ENCODE assay signal across 9 mouse cellular contexts in genomic region chr15:85523173-85523991, GRCm38 (mm10). TPM values are rescaled to one million over a fixed set of nuclear protein-coding genes. Genes with fewer than 3 reads are reported as not detected.
A peak's percentile ranks its signal among the peaks of the same experiment; 100 is the strongest.
DNase-seq lines count a peak whose midpoint lies in the region; ATAC-seq and TF ChIP-seq lines count a peak whose summit lies in the region.
"Had no signal": no experiment of that assay in that cellular context is flagged by ENCODE, and none has a peak within 500 bp of the region (broad histone marks: within the 10 kb centered on the region; RNA-seq: fewer than 3 reads in every experiment).

No protein-coding gene starts in this region.

- H3K4me1 ChIP-seq in hindbrain, embryonic 16.5 days (ENCODE audit: control insufficient read depth, insufficient read depth, low read depth, low read length), result peaks cover 7% of the 10 kb centered on the region; the same call in 1 of the 2 replicates
- peaks cover 27% of the 10 kb centered on the region for H3K4me1 ChIP-seq in limb, embryonic 15.5 days
- peaks cover 3% of the 10 kb centered on the region; the same call in 1 of the 2 replicates for H3K4me1 ChIP-seq in midbrain, embryonic 16.5 days (ENCODE audit: control insufficient read depth, insufficient read depth, low read length)

- DNase-seq in layer of hippocampus, adult 2 months (ENCODE audit: low spot score in 2 of 2), result no peak
- no peak for DNase-seq in layer of hippocampus, adult 8-10 months (ENCODE audit: low spot score in 2 of 2)
- DNase-seq in cerebellum, postnatal 25 days, result peak; percentile 71 to 79
- DNase-seq in gastrocnemius, postnatal 25 days, result peak; percentile 63

- ATAC-seq in hindbrain, embryonic 16.5 days, result peak; percentile 58
- ATAC-seq in limb, embryonic 15.5 days (ENCODE audit: insufficient number of reproducible peaks, low FRiP score, low TSS enrichment, low read depth), result peak; percentile 66
- no peak for ATAC-seq in midbrain, embryonic 16.5 days
- no peak for ATAC-seq in frontal cortex, adult (ENCODE audit: low TSS enrichment)

- WGBS in hindbrain, embryonic 16.5 days, result 16% methylated on average over 14 of the region's 14 CpGs
- 6% methylated on average over 14 of the region's 14 CpGs for WGBS in limb, embryonic 15.5 days
- 4% methylated on average over 14 of the region's 14 CpGs for WGBS in midbrain, embryonic 16.5 days

- H3K27me3 ChIP-seq in hindbrain, embryonic 16.5 days (replicated peaks; ENCODE audit: control insufficient read depth, insufficient read depth, low read length), result no peaks in the 10 kb centered on the region
- peaks cover 8% of the 10 kb centered on the region; the same call in 1 of the 2 replicates for H3K27me3 ChIP-seq in limb, embryonic 15.5 days
- H3K27me3 ChIP-seq in midbrain, embryonic 16.5 days (ENCODE audit: control insufficient read depth, insufficient read depth, low read depth, low read length), result no peaks in the 10 kb centered on the region

- H3K4me2 ChIP-seq in hindbrain, embryonic 16.5 days (ENCODE audit: low read length), result peak overlapping the region; percentile 24; the same call in 1 of the 2 replicates
- peak overlapping the region; percentile 37 for H3K4me2 ChIP-seq in limb, embryonic 15.5 days
- 0 out of 2 replicates have a peak overlapping the region, but pooled peaks have one; percentile 7 for H3K4me2 ChIP-seq in midbrain, embryonic 16.5 days (ENCODE audit: low read length)

- no peak overlapping the region for H3K27ac ChIP-seq in layer of hippocampus, adult 2 months
- H3K27ac ChIP-seq in hindbrain, embryonic 16.5 days (ENCODE audit: low read depth, low read length), result 0 out of 2 replicates have a peak overlapping the region, but pooled peaks have one; percentile 23
- H3K27ac ChIP-seq in limb, embryonic 15.5 days, result peak overlapping the region; percentile 60
- H3K27ac ChIP-seq in midbrain, embryonic 16.5 days (ENCODE audit: low read length), result no peak overlapping the region

- TF ChIP-seq CTCF in layer of hippocampus, adult 2 months (conservative IDR thresholded peaks at IDR 0.05), result peak; percentile 53

- H3K4me3 ChIP-seq in layer of hippocampus, adult 2 months, result no peak overlapping the region; the same call in 1 of the 2 replicates
- H3K4me3 ChIP-seq in hindbrain, embryonic 16.5 days (ENCODE audit: low read length), result no peak overlapping the region
- peak overlapping the region; percentile 11; the same call in 1 of the 2 replicates for H3K4me3 ChIP-seq in limb, embryonic 15.5 days
- no peak overlapping the region for H3K4me3 ChIP-seq in midbrain, embryonic 16.5 days (ENCODE audit: low read depth, low read length)

- H3K9ac ChIP-seq in hindbrain, embryonic 16.5 days (ENCODE audit: low read depth, low read length), result 0 out of 2 replicates have a peak overlapping the region, but pooled peaks have one; percentile 13
- no peak overlapping the region for H3K9ac ChIP-seq in limb, embryonic 15.5 days
- H3K9ac ChIP-seq in midbrain, embryonic 16.5 days (ENCODE audit: low read depth, low read length), result no peak overlapping the region

- H3K36me3 ChIP-seq in hindbrain, embryonic 16.5 days (ENCODE audit: control insufficient read depth, insufficient read depth, low read length), result no peaks in the 10 kb centered on the region
- no peaks in the 10 kb centered on the region for H3K36me3 ChIP-seq in limb, embryonic 15.5 days
- H3K36me3 ChIP-seq in midbrain, embryonic 16.5 days (ENCODE audit: control insufficient read depth, insufficient read depth, low read length), result no peaks in the 10 kb centered on the region

- no peaks in the 10 kb centered on the region for H3K9me3 ChIP-seq in hindbrain, embryonic 16.5 days (ENCODE audit: control insufficient read depth, low read length)
- no peaks in the 10 kb centered on the region for H3K9me3 ChIP-seq in limb, embryonic 15.5 days
- no peaks in the 10 kb centered on the region for H3K9me3 ChIP-seq in midbrain, embryonic 16.5 days (replicated peaks; ENCODE audit: control insufficient read depth, low read length, poor library complexity, severe bottlenecking)

RNA-seq across cellular contexts. Expression of gene 7530416G11Rik, which starts 20.4 kb away (rescaled TPM):
- not detected for total RNA-seq in layer of hippocampus, adult 2 months (2021)
- not detected for total RNA-seq in layer of hippocampus, adult 8-10 months (2022)
- not detected for total RNA-seq in gastrocnemius, postnatal 25 days (2021)
- polyA plus RNA-seq in hindbrain, embryonic 16.5 days (2015; fragmentation: Nextera tagmentation; extraction: Ambion mirVana), result not detected in 2 replicates
- not detected in 2 replicates for polyA plus RNA-seq in limb, embryonic 15.5 days (2015; fragmentation: Nextera tagmentation; extraction: Ambion mirVana)
- polyA plus RNA-seq in midbrain, embryonic 16.5 days (2015; fragmentation: Nextera tagmentation; extraction: Ambion mirVana), result not detected in 2 replicates
- polyA plus RNA-seq: gonadal fat pad, adult 2 months had no signal

RNA-seq across cellular contexts. Expression of gene Wnt7b, which starts 58.9 kb away (rescaled TPM):
- total RNA-seq in layer of hippocampus, adult 2 months (2021), result 10 to 100 TPM; 46.4 to 47.6 TPM
- total RNA-seq in layer of hippocampus, adult 8-10 months (2022), result 10 to 100 TPM; 45.9 to 52.4 (median 49.1) TPM
- total RNA-seq in gastrocnemius, postnatal 25 days (2021), result not detected
- polyA plus RNA-seq in hindbrain, embryonic 16.5 days (2015; fragmentation: Nextera tagmentation; extraction: Ambion mirVana), result 26.4 and 35.4 TPM in 2 replicates
- polyA plus RNA-seq in limb, embryonic 15.5 days (2015; fragmentation: Nextera tagmentation; extraction: Ambion mirVana), result 49.5 and 62.1 TPM in 2 replicates
- 22.6 and 25.3 TPM in 2 replicates for polyA plus RNA-seq in midbrain, embryonic 16.5 days (2015; fragmentation: Nextera tagmentation; extraction: Ambion mirVana)

Comparison
In these comparisons a context has a peak if more than half of its experiments do, and no peak if none do; other contexts are left out.
1. DNase-seq: peak in cerebellum, postnatal 25 days (2 of 2) and gastrocnemius, postnatal 25 days (single experiment); none in layer of hippocampus, adult 2 months (0 of 2) and layer of hippocampus, adult 8-10 months (0 of 2).
2. H3K27ac ChIP-seq: peak in hindbrain, embryonic 16.5 days (single experiment) and limb, embryonic 15.5 days (single experiment); none in layer of hippocampus, adult 2 months (single experiment) and midbrain, embryonic 16.5 days (single experiment).
3. ATAC-seq: peak in hindbrain, embryonic 16.5 days (single experiment) and limb, embryonic 15.5 days (single experiment); none in midbrain, embryonic 16.5 days (single experiment) and frontal cortex, adult (single experiment).
4. RNA of gene Wnt7b, which starts 58.9 kb away (total RNA-seq): 45.9 to 52.4 TPM in layer of hippocampus, adult 8-10 months and 46.4 to 47.6 TPM in layer of hippocampus, adult 2 months; not detected in gastrocnemius, postnatal 25 days; every median in the first group is over 10 times any median in the second.
5. Peak in every context shown above with its lines, with median percentiles within 50 percentile points of each other: H3K4me2 ChIP-seq.